Mouse (Mus musculus): Measurements from ENCODE around the gene Usp32. TPM values are rescaled to one million over a fixed set of nuclear protein-coding genes. Genes with fewer than 3 reads are reported as not detected.

Usp32 gene
- polyA plus RNA-seq, 2 experiments: 5.9 to 10.7 TPM

DNA sequence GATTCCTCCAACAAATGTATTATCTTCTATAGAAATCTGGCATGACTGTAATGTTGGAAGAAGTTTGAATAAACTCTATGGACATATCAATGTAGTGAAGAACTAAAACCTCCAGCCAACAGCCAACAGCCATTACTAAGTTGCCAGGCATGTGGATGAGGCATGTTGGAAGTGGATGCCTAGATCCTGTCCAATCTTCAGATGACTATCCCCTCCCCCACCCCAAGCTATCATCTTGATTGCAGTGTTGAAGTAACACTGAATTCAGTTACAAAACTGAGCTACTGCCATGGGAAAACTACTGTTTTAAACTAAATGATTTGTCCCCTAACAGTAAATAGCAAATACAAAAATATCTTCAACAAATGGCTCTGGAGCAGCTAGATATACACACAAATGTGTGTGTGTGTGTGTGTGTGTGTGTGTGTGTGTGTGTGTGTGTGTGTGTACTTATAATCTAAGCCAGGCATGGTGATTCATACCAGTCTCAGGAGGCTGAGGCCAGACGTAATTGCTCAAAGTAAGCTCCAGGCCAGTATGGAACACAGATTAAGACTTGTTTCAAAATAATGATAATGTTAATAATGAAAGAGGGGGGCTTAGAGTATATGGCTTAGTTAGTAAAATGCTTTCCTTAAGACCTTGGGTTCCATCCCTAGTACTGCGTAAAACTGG lies 12.4 kb upstream of the Usp32 start:
- H3K4me2 ChIP-seq (replicated peaks; ENCODE audit: low read depth, low read length, severe bottlenecking): no peak overlapping the region
- no peak overlapping the region for H3K27ac ChIP-seq (replicated peaks; ENCODE audit: low read depth, low read length)
- H3K27me3 ChIP-seq (ENCODE audit: control insufficient read depth, insufficient read depth, low read length): no peaks in the 10 kb centered on the region
- 75% methylated on average over 2 of the region's 2 CpGs for WGBS
- H3K36me3 ChIP-seq (ENCODE audit: control insufficient read depth, insufficient read depth, low read length): no peaks in the 10 kb centered on the region
- ATAC-seq (ENCODE audit: low FRiP score, low read depth) (no peak), DNase-seq (ENCODE audit: low spot score) (no peak)
- no peaks in the 10 kb centered on the region for H3K9me3 ChIP-seq (ENCODE audit: control insufficient read depth, low read length)
- no peak overlapping the region for H3K9ac ChIP-seq (ENCODE audit: low read depth, low read length, severe bottlenecking)
- H3K4me3 ChIP-seq (replicated peaks; ENCODE audit: low read length): no peak overlapping the region
- no peak for TF ChIP-seq POLR2A (IDR thresholded peaks at IDR 0.05; ENCODE audit: borderline replicate concordance, extremely low read depth, insufficient read depth, insufficient read length)
- H3K4me1 ChIP-seq (ENCODE audit: control insufficient read depth, insufficient read depth, low read length): no peaks in the 10 kb centered on the region

DNA sequence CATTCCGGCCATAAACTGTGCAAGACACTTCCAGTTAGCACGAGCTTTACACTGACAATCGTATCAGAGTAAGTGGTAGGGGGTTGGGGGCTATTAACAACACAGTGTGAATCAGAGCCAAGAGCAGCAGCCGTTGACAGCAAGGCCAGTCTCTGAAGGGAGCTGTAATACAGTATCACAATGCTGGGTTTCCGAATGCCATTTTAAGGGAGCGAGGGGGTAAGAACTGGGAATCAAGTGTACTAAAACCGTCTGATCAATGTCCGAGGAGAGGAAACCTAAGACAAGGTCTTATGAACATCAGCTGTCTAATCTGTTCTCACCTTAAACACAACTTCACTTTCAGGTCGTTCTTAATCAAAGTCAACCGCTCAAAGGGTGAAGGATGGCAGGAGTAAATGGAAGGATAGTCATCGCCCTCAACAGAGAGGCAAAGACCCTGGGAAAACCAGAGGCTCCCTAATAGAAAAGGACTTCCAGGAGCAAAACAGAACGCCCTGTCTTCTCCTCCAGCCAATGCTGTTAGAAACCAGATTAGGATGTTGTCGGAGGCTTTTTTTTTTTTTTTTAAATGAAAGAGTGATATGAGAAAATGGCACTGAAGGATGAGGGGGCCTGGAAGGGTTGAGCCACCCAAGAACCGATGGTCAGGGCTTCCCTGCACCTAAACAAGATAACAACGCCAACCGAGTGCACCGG lies 1.0 kb downstream of the Usp32 start:
- H3K27me3 ChIP-seq (ENCODE audit: control insufficient read depth, insufficient read depth, low read length): no peaks in the 10 kb centered on the region
- H3K9me3 ChIP-seq (ENCODE audit: control insufficient read depth, low read length): no peaks in the 10 kb centered on the region
- H3K9ac ChIP-seq (ENCODE audit: low read depth, low read length, severe bottlenecking): peak overlapping the region; percentile 82
- H3K4me2 ChIP-seq (replicated peaks; ENCODE audit: low read depth, low read length, severe bottlenecking): peak overlapping the region; percentile 75
- peak overlapping the region; percentile 52 for H3K27ac ChIP-seq (replicated peaks; ENCODE audit: low read depth, low read length)
- TF ChIP-seq POLR2A (IDR thresholded peaks at IDR 0.05; ENCODE audit: borderline replicate concordance, extremely low read depth, insufficient read depth, insufficient read length): no peak
- DNase-seq (ENCODE audit: low spot score): peak; percentile 14
- WGBS: 2% methylated on average over 17 of the region's 17 CpGs
- H3K36me3 ChIP-seq (ENCODE audit: control insufficient read depth, insufficient read depth, low read length): no peaks in the 10 kb centered on the region
- ATAC-seq (ENCODE audit: low FRiP score, low read depth): no peak
- H3K4me1 ChIP-seq (ENCODE audit: control insufficient read depth, insufficient read depth, low read length): peaks cover 6% of the 10 kb centered on the region; the same call in 1 of the 2 replicates
- H3K4me3 ChIP-seq (replicated peaks; ENCODE audit: low read length): peak overlapping the region; percentile 84

DNA sequence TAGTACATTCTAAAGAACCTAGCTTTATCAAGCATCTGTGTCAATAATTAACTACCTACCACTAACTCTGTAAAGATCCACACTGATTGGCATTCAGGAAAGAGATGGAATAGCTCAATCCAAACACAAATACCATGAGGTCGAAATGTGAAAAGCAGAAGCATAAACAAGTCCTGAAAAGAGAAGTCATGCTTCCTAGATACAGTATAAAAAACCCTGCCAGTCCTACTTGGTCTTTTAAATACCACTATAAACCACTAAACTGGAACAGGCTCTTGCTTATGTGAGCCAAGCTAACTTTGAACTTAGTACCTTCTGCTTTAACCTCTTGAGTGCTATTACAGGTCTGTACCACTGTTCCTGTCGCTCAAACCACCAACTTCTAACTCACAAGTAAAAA lies 8.4 kb downstream of the Usp32 start:
- Histone ChIP-seq H3K4me2 (replicated peaks; ENCODE audit: low read depth, low read length, severe bottlenecking) (no peak overlapping the region), H3K9ac (ENCODE audit: low read depth, low read length, severe bottlenecking) (no peak overlapping the region), H3K27me3 (ENCODE audit: control insufficient read depth, insufficient read depth, low read length) (no peaks in the 10 kb centered on the region), H3K4me1 (ENCODE audit: control insufficient read depth, insufficient read depth, low read length) (no peaks in the 10 kb centered on the region), H3K27ac (replicated peaks; ENCODE audit: low read depth, low read length) (no peak overlapping the region), H3K36me3 (ENCODE audit: control insufficient read depth, insufficient read depth, low read length) (no peaks in the 10 kb centered on the region), H3K4me3 (replicated peaks; ENCODE audit: low read length) (no peak overlapping the region), H3K9me3 (ENCODE audit: control insufficient read depth, low read length) (no peaks in the 10 kb centered on the region)
- 78% methylated on average over 2 of the region's 2 CpGs for WGBS
- no peak for ATAC-seq (ENCODE audit: low FRiP score, low read depth)
- DNase-seq (ENCODE audit: low spot score): no peak
- no peak for TF ChIP-seq POLR2A (IDR thresholded peaks at IDR 0.05; ENCODE audit: borderline replicate concordance, extremely low read depth, insufficient read depth, insufficient read length)

DNA sequence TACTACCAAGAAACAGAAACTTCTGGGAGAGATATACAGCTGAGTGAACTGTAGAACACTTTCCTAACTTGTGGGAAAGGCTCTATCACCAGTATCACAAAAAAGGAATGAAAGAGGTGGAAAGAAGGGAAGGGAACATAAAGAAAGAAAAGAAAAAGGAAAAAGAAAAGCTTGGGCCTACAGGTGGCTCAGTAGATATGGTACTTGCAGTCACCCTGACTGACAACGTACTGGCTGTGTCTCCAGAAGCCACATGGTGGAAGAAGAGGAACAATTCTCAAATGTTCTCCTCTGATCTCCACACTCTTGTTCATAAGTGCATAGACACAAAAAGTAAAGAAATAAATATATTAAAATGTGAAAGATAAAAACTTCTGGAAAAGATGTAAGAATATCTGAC lies 11.1 kb downstream of the Usp32 start:
- Histone ChIP-seq H3K36me3 (ENCODE audit: control insufficient read depth, insufficient read depth, low read length) (no peaks in the 10 kb centered on the region), H3K27ac (replicated peaks; ENCODE audit: low read depth, low read length) (no peak overlapping the region), H3K9me3 (ENCODE audit: control insufficient read depth, low read length) (no peaks in the 10 kb centered on the region), H3K4me1 (ENCODE audit: control insufficient read depth, insufficient read depth, low read length) (no peaks in the 10 kb centered on the region), H3K9ac (ENCODE audit: low read depth, low read length, severe bottlenecking) (no peak overlapping the region), H3K27me3 (ENCODE audit: control insufficient read depth, insufficient read depth, low read length) (no peaks in the 10 kb centered on the region), H3K4me3 (replicated peaks; ENCODE audit: low read length) (no peak overlapping the region), H3K4me2 (replicated peaks; ENCODE audit: low read depth, low read length, severe bottlenecking) (no peak overlapping the region)
- no peak for TF ChIP-seq POLR2A (IDR thresholded peaks at IDR 0.05; ENCODE audit: borderline replicate concordance, extremely low read depth, insufficient read depth, insufficient read length)
- ATAC-seq (ENCODE audit: low FRiP score, low read depth) (no peak), DNase-seq (ENCODE audit: low spot score) (no peak)
- 95% methylated on average over 1 of the region's 1 CpGs for WGBS

DNA sequence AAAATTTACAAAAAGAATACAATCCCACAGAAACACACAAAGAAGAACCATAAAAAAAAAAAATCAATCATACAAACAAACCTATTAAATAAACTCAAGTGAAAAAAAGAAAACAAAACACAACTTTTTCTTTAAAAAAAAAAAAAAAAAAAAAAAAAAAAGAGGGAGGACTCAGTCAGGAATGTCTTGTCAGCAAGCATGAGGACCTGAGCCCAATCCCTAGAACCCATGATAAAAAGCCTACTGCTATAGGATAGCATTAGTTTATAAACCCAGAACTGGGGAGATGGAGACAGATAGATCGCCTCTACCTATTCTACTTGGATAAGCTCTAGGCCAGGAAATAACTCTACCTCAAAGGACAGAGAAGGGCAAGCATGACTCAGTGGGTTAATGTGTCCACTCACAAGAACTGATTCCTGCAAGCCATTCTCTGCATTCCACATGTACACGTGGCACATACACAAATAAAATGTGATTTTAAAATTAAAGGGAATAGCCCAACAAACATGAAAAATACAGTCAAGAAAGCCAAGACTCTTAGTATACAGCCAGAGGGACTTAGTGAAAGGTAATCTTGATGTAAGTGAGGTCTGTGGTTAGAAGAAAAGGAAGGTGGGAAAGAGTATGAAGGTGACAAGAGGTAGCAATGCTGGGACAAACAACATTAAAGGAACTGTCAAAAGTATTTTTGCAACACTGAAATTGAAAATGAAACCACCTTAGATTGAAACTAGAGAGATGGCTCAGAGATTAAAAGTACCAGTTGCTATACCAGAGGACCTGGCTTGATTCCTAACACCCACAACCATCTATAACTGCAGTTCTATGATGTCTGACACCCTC lies 13.5 kb downstream of the Usp32 start:
- H3K36me3 ChIP-seq (ENCODE audit: control insufficient read depth, insufficient read depth, low read length): no peaks in the 10 kb centered on the region
- H3K9me3 ChIP-seq (ENCODE audit: control insufficient read depth, low read length): no peaks in the 10 kb centered on the region
- H3K4me1 ChIP-seq (ENCODE audit: control insufficient read depth, insufficient read depth, low read length): no peaks in the 10 kb centered on the region
- DNase-seq (ENCODE audit: low spot score) (no peak), ATAC-seq (ENCODE audit: low FRiP score, low read depth) (no peak)
- H3K4me2 ChIP-seq (replicated peaks; ENCODE audit: low read depth, low read length, severe bottlenecking): no peak overlapping the region
- no peak overlapping the region for H3K4me3 ChIP-seq (replicated peaks; ENCODE audit: low read length)
- H3K9ac ChIP-seq (ENCODE audit: low read depth, low read length, severe bottlenecking): no peak overlapping the region
- no peak for TF ChIP-seq POLR2A (IDR thresholded peaks at IDR 0.05; ENCODE audit: borderline replicate concordance, extremely low read depth, insufficient read depth, insufficient read length)
- no peaks in the 10 kb centered on the region for H3K27me3 ChIP-seq (ENCODE audit: control insufficient read depth, insufficient read depth, low read length)
- 65% methylated on average over 2 of the region's 2 CpGs for WGBS
- H3K27ac ChIP-seq (replicated peaks; ENCODE audit: low read depth, low read length): no peak overlapping the region

Data from limb, embryonic 14.5 days (tissue).